Mouse (Mus musculus) kidney, postnatal 0 days (tissue): ENCODE data around the gene Hist4h4. TPM values are rescaled to one million over a fixed set of nuclear protein-coding genes. Genes with fewer than 3 reads are reported as not detected.

Experiments
- ATAC-seq: fragments of 200-750 bp; cut with Nextera tagmentation; replicated peaks from 2 replicates; pipeline ENCODE4 v1.8.0; 2017; ENCODE audit warnings: low read depth, moderate number of reproducible peaks, moderate TSS enrichment, moderate library complexity; ENCODE audit not compliant: low FRiP score
- DNase-seq: peaks from one replicate; pipeline ENCODE4 v3.0.0-alpha.2; 2016; ENCODE audit warnings: low spot score
- H3K27ac ChIP-seq: fragments of 300-500 bp; sonication (generic); 2 replicates; pipeline ENCODE4 v1.5.1; 2014; ENCODE audit warnings: mild to moderate bottlenecking
- H3K27me3 ChIP-seq: fragments of 300-500 bp; sonication (generic); 2 replicates; pipeline ENCODE4 v1.6.1; 2014; ENCODE audit warnings: low read length, mixed read lengths; ENCODE audit not compliant: insufficient read depth
- H3K36me3 ChIP-seq: fragments of 300-500 bp; sonication (generic); 2 replicates; pipeline ENCODE4 v1.6.1; 2014; ENCODE audit warnings: low read length, mixed read lengths; ENCODE audit not compliant: insufficient read depth
- H3K4me1 ChIP-seq: fragments of 300-500 bp; sonication (generic); replicated peaks from 2 replicates; pipeline ENCODE4 v1.6.1; 2014; ENCODE audit warnings: antibody characterized with exemption, low read length, mixed read lengths; ENCODE audit not compliant: insufficient read depth
- H3K4me2 ChIP-seq: fragments of 300-500 bp; sonication (generic); 2 replicates; pipeline ENCODE4 v1.6.1; 2014; ENCODE audit warnings: mild to moderate bottlenecking, low read length, moderate library complexity, mixed read lengths
- H3K4me3 ChIP-seq: fragments of 300-500 bp; sonication (generic); replicated peaks from 2 replicates; pipeline ENCODE4 v1.5.1; 2014; ENCODE audit warnings: low read depth, low read length
- H3K9ac ChIP-seq: fragments of 300-500 bp; sonication (generic); 2 replicates; pipeline ENCODE4 v1.6.1; 2014; ENCODE audit warnings: low read depth, low read length
- H3K9me3 ChIP-seq: fragments of 300-500 bp; sonication (generic); replicated peaks from 2 replicates; pipeline ENCODE4 v1.6.1; 2016; ENCODE audit warnings: low read length, inconsistent platforms, mixed read lengths
- CTCF ChIP-seq: IDR thresholded peaks from 2 replicates; pipeline ENCODE4 v1.5.1; 2016; ENCODE audit warnings: antibody characterized with exemption, low read depth, mild to moderate bottlenecking, moderate library complexity
- WGBS: fragments of 180-500 bp; shearing (Covaris S2); extraction: QIAGEN DNeasy Blood & Tissue Kit; methylation state at CpG from one replicate; pipeline ENCODE4 v1.1.7; 2014; 5-methylcytosine and 5-hydroxymethylcytosine counted together
- polyA plus RNA-seq: library from polyadenylated mRNA; unstranded; fragments of >200 nt; fragmentation: Nextera tagmentation; extraction: Ambion mirVana; gene quantifications from 2 replicates; pipeline ENCODE4 v1.2.1, GENCODE M21; 2015

Gene Hist4h4
- polyA plus RNA-seq, 1 experiment from 2014 or later, result 0.88 TPM

DNA sequence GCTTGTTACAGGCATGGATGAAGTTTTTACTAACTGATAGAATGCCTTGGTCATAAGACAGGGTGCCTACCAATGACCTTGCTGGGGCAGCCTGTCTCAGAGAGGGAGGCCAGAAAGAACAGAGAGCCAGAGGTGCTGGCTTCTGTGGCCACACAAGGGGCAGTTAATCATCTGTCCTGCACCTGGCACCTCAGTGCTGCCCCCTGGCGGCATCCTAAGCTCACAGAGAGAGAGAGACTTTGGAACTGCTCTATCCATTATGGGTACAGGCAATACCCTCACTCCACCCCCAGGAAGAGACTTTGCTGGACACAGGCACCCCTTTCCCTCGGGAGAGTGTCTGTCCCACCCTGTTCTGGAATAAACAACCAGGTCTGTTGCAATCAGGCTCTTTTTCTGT, 43.6 kb upstream of the Hist4h4 start:
- DNase-seq (peak; percentile 52), ATAC-seq (no peak; the same call in 1 of the 2 replicates)
- H3K27me3 ChIP-seq, result no peaks in the 10 kb centered on the region
- H3K4me3 ChIP-seq, result no peak overlapping the region
- H3K36me3 ChIP-seq, result no peaks in the 10 kb centered on the region
- peak; percentile 76 for TF ChIP-seq CTCF
- 25% methylated on average over 2 of the region's 2 CpGs for WGBS
- H3K4me1 ChIP-seq, result peaks cover 5% of the 10 kb centered on the region; the same call in 1 of the 2 replicates
- no peak overlapping the region for H3K27ac ChIP-seq
- H3K9me3 ChIP-seq, result no peaks in the 10 kb centered on the region
- H3K4me2 ChIP-seq, result no peak overlapping the region
- no peak overlapping the region for H3K9ac ChIP-seq

DNA sequence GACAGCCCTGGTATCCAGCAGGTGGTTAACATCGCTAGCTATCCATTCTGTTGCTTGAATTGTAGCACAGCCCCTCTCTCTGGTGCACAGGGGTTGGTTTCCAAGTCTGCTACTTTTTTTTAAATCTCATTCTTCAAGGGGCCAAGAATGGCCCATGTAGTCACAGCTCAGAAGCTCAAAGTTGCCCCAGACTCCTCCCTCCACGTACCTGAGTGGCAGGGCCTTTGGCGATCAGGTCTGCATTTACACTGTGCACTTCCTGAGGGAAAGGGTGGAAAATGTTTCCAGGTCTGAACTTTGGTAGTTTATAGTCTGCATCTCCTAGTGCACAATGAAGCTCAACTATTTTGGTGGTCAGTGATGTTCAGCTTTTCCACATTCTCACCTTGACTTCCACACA, 43.1 kb upstream of the Hist4h4 start:
- Histone ChIP-seq H3K4me3 (no peak overlapping the region), H3K27ac (no peak overlapping the region), H3K27me3 (no peaks in the 10 kb centered on the region), H3K4me1 (no peaks in the 10 kb centered on the region), H3K36me3 (no peaks in the 10 kb centered on the region), H3K9me3 (no peaks in the 10 kb centered on the region), H3K9ac (no peak overlapping the region), H3K4me2 (no peak overlapping the region)
- TF ChIP-seq CTCF, result no peak
- ATAC-seq (no peak), DNase-seq (no peak)
- WGBS, result 90% methylated on average over 3 of the region's 3 CpGs

DNA sequence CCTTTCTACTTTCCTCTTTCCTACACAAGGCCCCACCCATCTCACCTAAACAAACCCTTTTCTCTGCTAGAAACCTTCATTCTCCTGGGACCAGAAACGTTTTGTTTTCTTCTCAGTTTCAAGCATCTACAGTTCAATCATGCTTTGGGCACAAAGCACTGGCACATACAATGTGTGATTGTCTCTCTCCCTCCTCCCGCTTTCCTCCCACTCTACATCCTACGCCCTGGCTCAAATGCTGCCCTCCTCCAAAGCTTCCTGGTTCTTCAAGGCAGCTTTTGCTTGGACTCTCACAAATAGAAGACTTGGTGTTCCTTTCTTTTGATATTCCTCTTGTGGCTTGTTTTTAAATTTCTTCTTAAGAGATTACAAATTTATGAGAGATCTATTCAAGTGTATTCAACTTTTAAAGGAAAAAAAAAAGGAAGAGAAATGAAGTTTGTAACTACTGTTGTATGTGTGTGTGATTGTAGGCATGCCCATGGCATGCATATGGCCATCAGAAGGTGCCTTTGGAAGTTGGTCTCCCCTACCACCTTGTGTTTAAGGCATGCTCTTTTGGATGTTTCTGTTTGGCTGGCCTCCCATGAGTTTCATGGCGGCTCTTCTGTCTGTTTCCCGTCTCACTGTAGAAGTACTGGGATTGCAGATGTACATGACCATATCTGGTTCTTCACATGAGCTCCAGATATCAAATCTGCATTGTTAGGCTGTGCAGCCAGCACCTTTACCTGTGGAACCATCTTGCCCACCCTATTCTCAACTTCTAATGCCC, 41.7 kb upstream of the Hist4h4 start:
- Histone ChIP-seq H3K9ac (no peak overlapping the region), H3K36me3 (no peaks in the 10 kb centered on the region), H3K27me3 (no peaks in the 10 kb centered on the region), H3K4me3 (no peak overlapping the region), H3K4me1 (no peaks in the 10 kb centered on the region), H3K9me3 (no peaks in the 10 kb centered on the region), H3K27ac (no peak overlapping the region), H3K4me2 (no peak overlapping the region)
- WGBS, result 71% methylated on average over 5 of the region's 5 CpGs
- no peak for TF ChIP-seq CTCF
- ATAC-seq (no peak), DNase-seq (no peak)

DNA sequence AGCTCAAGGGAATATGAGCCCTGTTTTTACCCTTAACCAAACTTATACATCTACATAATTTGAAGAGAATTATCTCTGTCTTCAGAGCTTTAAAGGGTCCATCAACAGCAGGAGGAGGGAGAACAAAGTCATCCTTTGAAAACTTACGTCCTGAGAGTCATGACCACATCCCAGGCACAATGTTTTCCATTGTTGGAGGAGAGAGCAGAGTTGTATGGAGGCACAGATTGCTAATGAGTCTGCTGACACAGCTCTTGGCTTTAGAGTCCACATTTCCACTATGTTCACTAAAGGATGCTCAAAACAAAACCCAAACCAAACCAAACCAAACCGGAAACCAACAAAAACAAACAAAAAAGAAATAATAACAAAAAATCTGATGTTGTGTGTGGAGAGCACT, 40.7 kb upstream of the Hist4h4 start:
- Histone ChIP-seq H3K9ac (no peak overlapping the region), H3K9me3 (no peaks in the 10 kb centered on the region), H3K27ac (no peak overlapping the region), H3K4me3 (no peak overlapping the region), H3K4me1 (no peaks in the 10 kb centered on the region), H3K27me3 (no peaks in the 10 kb centered on the region), H3K4me2 (no peak overlapping the region), H3K36me3 (no peaks in the 10 kb centered on the region)
- 76% methylated on average over 2 of the region's 2 CpGs for WGBS
- no peak for TF ChIP-seq CTCF
- ATAC-seq (no peak), DNase-seq (no peak)

DNA sequence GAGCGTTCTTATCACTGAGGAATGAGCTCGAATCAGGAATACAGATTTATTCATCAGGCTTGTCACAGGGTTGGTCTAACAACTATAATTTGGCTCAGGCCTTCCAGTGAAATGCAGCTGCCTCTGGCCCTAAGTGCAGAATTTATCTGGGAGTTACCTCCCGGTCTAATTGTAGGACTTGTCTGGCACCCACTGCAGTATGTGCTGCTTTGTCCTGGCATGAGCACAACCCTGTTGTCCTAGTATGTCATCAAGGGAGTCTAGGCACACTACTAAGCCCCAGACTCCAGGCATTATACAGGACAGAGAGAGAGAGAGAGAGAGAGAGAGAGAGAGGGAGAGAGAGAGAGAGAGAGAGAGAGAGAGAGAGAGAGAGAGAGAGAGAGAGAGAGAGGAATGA, 33.1 kb upstream of the Hist4h4 start:
- Histone ChIP-seq H3K27ac (no peak overlapping the region), H3K9ac (no peak overlapping the region), H3K36me3 (no peaks in the 10 kb centered on the region), H3K4me1 (no peaks in the 10 kb centered on the region), H3K4me3 (no peak overlapping the region), H3K4me2 (no peak overlapping the region), H3K27me3 (no peaks in the 10 kb centered on the region), H3K9me3 (no peaks in the 10 kb centered on the region)
- DNase-seq (no peak), ATAC-seq (no peak)
- 82% methylated on average over 3 of the region's 3 CpGs for WGBS
- no peak for TF ChIP-seq CTCF

DNA sequence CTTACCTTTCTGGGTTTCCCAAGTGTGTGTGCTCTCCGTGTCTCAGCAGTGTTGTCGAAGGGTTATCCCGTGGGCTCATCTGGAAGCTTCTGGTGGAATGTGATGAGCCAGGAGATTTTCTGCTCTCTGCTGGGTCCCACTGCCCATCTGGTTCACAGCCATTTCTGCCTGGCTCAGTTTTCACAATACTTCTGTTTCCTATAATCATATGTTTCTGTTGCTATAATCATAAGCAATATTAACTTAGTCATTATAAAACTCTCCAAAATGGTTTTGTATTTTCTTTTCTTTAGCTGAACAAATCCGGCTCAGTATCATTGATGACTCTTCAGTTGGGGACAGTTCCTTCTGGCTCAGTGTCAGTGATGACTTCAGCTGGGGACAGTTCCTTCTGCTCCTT, 31.1 kb upstream of the Hist4h4 start, which contains the start of gene Smco3:
Gene Smco3 (minus strand): TSS at position 101 of the 400 bp plus-strand sequence.
- no peaks in the 10 kb centered on the region for H3K36me3 ChIP-seq
- no peak for TF ChIP-seq CTCF
- H3K27ac ChIP-seq, result no peak within 1 kb of the TSS
- no peaks in the 10 kb centered on the region for H3K9me3 ChIP-seq
- DNase-seq (no peak), ATAC-seq (no peak)
- WGBS, result 38% methylated on average over 4 of the region's 4 CpGs
- 0 out of 2 replicates have a peak within 1 kb of the TSS, but pooled peaks have one; percentile 2 for H3K4me2 ChIP-seq
- H3K27me3 ChIP-seq, result no peaks in the 10 kb centered on the region
- H3K4me3 ChIP-seq, result no peak within 1 kb of the TSS
- no peaks in the 10 kb centered on the region for H3K4me1 ChIP-seq
- H3K9ac ChIP-seq, result no peak within 1 kb of the TSS

DNA sequence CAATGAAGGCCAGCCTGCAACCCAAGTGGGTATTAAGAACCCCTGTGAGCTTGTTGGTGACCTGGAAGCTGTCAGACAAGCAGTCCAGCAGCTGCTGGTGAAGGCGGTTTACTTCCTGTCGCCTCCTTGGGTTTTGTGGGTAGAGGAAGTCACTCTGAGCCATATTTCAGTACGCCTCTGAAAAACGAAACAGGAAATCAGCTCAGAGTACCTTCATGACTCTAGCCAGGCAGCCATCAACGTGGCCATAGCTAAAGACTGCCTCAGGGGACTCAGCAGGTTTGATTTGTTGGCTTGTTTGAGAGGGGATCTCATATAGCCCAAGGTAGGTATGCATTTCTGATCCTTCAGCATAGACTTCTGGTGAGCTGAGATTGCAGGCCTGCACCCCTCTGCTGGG, 27.5 kb upstream of the Hist4h4 start:
- WGBS, result 66% methylated on average over 5 of the region's 5 CpGs
- no peak overlapping the region for H3K9ac ChIP-seq
- 0 out of 2 replicates have a peak, but pooled peaks cover 2% of the 10 kb centered on the region for H3K4me1 ChIP-seq
- TF ChIP-seq CTCF, result no peak
- DNase-seq, result no peak
- no peaks in the 10 kb centered on the region for H3K9me3 ChIP-seq
- ATAC-seq, result no peak
- H3K4me2 ChIP-seq, result no peak overlapping the region
- no peak overlapping the region for H3K27ac ChIP-seq
- H3K4me3 ChIP-seq, result no peak overlapping the region
- no peaks in the 10 kb centered on the region for H3K36me3 ChIP-seq
- no peaks in the 10 kb centered on the region for H3K27me3 ChIP-seq
